Mouse (Mus musculus) lung, postnatal 10 days (tissue): ENCODE data around the gene Aplp2.

Experiments used
- DNase-seq: peaks from one replicate; pipeline ENCODE4 v3.0.0; 2021

Gene Aplp2

GRCm38 (mm10) chr9:31120533-31120915 is 91.1 kb downstream of the Aplp2 start:
- DNase-seq = no peak

GRCm38 (mm10) chr9:31119882-31120532 is 91.6 kb downstream of the Aplp2 start:
- DNase-seq = peak; percentile 40

- DNase-seq = no peak
These were observed 92.2 kb downstream of the Aplp2 start for GRCm38 (mm10) chr9:31119405-31119804.

DNA sequence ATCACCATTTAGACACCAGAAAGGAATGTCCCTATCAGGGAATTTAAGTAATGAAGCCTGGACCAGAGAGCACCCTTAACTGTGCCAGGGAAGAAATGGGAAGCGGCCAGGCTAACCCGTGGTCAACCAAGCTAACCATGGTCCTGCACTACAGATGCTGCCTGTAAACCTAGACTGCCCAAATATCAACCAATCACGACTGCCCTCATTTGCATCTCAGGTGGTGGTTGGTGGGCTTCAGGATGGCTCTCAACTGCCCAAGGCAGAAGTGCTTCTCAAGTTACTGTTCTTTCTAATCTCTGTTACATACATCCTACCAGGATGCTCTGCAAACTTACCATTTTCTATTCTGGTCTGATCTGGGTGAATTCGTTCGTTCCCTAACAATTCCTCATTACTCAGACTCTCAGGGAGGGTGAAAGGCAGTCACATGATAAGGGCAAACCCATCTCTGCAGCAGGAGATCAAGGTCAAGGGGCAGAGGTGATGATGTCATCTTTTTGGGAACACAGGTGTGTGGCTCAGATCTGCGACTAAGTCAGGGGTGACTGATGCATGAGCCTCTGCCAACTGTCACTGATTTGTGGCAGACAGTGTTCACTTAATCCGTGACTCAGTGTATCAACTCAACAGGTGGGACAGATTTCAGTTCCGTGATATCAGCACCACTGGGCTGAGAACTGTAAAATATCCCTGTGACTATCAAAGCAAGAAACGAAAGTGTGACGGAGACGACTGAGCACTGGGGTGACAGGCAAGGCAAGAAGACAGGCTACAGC is 92.9 kb downstream of the Aplp2 start:
- no peak for DNase-seq

DNA sequence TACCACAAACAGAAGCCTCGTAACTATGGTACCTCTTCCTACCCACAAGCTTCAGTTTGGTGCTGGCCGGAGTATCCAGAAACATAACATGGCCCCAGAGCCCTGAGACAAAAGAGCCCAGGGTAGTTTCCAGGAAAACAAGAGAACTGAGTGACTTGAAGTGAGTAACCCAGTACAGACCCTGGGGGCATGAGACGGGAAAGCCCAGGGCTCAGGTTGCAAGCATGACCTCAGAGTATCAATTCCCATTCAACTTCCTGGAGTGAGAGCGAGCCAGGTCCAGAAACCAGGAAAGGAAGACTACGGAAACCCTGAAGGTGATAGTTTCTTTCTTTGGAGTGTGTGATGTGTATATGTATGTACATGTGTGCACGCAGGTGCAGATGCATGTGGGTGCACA is 94.1 kb downstream of the Aplp2 start:
- DNase-seq = no peak

GRCm38 (mm10) chr9:31117088-31117487 is 94.5 kb downstream of the Aplp2 start:
- DNase-seq = no peak

- DNase-seq = no peak
These were observed 96.0 kb downstream of the Aplp2 start for GRCm38 (mm10) chr9:31115586-31115985.

DNA sequence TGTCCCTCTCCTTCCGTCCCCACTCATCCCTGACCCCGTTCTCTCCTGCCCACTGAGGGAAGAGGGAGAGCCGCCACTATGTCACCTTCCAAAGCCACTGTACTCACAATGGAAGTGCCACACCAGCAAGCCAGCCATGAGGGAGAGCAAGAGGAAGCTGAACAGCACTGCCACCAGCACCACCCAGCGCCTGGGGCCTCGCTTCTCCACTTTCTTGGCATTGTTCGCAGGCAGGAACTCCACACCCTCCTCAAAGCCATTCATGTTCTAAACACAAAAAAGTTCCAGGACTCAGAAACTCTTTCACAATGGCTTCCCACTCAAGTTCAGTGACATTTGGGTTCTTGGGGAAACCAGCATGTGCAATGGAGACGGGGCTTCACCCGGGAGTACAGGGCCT is 103.2 kb downstream of the Aplp2 start:
- DNase-seq = peak; percentile 56
